Mouse (Mus musculus): Measurements from ENCODE around the gene Synj2.

Synj2 gene

DNA sequence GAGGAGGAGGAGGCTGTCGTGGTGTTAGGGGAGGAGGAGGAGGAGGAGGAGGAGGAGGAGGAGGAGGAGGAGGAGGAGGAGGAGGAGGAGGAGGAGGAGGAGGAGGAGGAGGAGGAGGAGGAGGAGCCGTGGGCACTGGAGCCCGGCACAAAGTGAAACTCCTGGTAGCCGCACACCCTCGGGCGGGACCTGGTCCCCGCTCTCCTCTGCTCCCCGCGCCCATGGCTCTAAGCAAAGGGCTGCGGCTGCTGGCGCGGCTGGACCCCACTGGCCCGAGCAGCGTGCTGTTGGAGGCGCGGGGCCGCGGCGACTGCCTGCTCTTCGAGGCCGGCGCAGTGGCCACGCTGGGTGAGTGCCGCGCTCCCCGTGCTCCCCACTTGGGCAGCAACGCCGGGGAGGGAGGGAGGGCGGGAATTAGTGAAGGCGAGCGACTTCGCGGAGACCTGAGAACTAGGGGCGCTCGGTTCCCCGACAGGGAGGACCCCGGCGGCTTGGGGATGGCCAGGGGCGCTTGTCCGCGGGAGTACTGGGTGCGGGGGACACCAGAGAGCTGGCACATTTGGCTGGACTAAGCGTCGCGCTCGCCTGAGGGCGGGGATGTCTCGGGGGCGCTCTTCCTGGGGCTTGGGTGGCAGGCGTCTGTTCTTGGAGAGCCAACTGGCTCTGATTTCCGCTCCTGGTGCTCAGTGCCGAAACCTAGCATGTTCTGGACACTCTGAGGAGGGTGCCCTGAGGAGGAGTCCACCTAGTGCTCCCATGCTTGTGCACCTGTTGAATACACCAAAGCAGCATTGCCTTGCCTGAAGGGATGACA lies at the start of gene Synj2:
Gene Synj2, plus strand, starts transcription at position 51 of the 814 bp plus-strand sequence.
- DNase-seq (ENCODE audit: low read depth), result peak; percentile 63

DNA sequence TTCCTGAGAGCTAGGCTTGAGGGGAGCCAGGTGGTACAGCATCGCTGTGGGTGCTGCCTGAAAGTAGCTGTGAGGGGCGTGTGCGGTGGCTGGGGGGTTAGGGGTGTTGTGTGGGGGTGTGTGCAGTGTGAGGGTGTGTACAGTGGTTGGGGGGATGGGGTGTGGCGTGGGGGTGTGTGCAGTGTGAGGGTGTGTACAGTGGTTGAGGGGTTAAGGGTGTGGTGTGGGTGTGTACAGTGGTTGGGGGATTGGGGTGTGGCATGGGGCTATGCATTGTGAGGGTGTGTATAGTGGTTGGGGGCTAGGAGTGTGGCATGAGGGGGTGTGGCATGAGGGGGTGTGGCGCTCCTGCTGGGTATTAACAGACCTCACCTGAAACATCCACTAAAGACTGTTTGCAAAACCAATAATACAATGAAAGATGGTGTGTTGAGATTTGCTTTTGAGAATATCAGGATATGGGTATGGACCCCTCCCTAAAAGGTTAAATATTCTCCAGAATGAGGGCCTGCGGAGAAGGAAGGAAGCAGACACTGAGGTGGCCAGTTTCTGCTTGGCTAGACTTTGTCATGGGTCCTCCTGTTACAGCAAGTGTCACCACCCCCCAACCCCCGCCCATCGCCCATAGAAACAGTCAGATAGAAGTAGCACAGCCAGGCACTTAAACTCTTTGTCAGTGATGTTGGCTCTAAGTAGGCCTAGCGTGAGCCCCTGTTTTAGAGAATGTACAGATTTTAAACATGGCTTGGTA lies 49.0 kb upstream of the Synj2 start:
- no peak for DNase-seq (ENCODE audit: low read depth)

DNA sequence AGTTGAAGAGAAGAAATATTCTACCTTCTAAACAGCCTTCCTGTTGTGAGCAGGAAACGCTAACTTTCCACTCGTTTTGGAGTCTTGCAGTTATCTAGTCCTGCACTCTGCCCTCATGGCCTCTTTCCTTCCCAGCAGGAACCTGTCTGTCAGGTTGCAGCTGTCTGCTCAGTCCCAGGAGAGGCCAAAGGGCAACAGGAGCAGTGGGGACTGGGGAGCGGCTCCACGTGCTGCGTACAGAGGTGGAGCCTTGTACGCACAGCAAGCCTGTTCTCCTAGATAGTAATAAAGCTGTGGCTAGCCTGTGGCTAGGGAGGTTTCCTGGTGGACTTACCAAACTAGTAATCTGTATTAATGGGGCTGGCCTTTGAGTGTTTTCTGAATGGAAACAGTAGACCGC lies 48.0 kb upstream of the Synj2 start:
- DNase-seq (ENCODE audit: low read depth), result no peak

DNA sequence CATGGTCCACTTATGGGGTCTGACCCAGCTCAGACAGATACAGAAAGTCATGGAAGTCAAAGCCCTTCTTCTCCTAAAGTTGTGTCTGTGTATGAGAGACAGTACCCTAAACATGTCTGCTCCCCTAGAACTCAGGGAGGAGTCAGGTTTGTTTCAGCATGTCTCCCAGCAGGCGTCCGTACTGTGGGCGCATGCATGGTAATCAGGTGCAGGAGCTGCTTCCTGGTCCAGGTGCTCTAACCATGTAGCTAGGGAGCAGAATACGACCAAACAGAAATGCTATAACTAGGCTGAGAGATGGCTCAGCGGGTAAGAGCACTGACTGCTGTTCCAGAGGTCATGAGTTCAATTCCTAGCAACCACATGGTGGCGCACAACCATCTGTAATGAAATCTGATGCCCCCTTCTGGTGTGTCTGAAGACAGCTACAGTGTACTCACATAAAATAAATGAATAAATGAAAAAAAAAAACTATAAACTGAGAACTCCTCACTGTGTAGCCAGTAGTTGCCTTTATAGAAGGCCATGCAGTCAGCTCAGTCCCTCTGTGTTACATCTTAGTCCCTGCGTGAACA lies 47.4 kb upstream of the Synj2 start:
- no peak for DNase-seq (ENCODE audit: low read depth)

DNA sequence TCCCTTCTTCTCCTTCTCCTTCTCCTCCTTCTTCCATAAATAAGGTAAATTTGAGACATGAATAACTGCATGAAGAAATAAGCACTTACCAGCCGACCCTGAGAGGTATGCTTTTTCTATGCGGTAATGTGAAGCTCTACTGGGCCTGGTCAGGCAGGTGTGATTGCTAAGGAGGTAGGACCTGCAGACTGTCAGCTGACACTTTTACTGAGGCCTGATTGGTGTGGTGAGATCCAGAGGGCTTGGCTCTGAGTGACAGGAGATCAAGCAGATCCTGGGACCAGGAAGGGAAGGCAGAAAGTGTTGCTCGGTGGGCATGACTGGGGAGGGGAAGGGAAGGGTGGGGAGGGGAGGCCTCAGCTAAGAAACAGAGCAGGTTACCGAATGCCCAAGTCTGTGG lies 45.0 kb upstream of the Synj2 start:
- no peak for DNase-seq (ENCODE audit: low read depth)

DNA sequence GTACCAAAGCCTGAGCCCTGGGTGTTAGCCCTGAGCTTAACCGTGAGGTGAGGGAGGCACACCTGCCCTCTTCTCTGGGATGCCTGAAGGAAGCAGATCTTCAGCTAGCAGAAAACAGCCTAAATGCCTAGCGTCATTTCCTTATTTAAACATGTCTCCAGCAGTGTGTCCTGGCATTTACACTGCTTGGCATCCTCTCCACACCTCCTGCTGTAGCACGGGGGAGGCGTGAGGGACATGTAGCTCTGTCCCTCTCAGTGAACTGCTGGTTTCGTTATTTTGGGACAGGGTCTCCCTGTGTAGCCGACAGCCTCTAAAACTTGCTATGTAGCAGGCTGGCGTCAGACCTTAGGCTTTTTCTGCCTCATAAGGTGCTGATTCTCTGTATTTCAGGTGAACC lies 44.5 kb upstream of the Synj2 start:
- DNase-seq (ENCODE audit: low read depth), result no peak

DNA sequence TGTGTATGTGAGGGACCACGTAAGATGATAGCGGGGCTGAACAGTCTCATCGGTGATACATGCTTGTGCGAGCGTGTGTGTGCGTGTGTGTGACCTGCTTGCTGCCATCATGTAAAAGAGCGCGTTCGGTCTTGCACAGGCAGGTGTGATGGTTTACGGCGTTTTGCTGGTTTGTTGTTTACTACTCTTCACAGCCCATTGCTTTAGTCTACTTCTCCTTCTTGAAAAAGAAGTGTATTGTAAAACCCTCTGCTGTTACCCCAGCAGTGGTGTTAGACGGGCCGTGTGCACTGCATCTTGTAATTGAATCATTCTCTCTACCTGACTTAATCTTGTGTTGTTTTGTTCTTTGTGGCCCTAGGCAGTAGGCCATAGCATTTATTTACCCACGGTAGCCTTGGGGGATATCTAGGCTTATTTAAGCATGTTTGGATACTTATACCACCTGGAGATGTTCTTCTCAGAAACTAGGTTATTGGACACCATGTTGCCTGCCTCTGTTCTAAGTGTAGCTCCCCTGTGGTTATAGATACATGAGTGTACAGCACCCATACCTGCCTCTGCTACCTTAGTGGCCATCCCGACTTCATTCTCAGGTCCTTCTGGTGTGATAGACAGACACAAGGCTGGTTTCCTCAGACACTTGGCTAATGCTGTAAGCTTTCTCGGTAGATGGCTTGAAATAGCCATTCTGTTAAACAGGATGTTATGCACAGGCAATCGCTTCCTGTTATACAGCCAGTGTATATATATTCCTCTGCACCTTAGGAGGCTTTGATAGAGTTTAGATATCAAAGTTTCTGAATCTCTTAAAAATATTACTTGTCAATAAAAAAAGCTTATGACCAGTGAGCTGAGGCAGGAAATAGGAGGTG lies 43.5 kb upstream of the Synj2 start:
- no peak for DNase-seq (ENCODE audit: low read depth)

DNA sequence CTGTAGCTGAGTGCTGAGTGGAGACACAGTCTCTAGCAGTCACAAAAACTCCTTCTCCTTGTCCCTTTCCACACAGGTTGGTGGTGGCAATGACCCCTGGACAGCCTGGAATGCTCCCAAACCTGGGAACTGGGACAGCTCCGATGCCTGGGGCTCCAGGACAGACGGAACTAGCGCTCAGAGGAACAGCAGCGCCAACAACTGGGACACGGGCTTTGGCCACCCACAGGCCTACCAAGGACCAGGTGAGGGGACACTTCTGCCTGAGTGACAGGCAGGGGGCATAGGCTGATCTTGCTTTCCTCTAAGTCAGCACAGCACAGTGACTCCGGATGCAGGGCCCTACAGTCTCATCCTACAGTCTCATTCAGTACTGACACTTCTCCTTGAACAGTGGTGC lies 41.8 kb upstream of the Synj2 start:
- DNase-seq (ENCODE audit: low read depth), result no peak

DNA sequence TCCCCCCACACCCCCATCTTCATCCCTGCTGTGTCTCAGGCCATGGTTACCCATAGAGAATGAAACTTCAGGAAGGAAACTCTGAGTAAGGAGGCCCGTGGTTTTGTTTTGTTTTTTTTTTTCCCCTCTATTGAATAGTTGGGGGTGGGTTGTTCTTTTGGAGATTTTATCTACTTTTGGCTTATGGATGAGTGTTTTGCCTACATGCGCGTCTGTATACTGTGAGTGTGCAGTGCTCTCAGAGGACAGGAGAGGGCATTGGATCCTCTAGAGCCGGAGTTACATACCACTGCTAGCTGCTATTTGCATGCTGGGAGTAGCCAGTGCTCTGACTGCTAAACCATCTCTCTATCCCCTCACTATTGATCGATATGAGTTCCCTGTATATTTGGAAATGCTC lies 39.7 kb upstream of the Synj2 start:
- DNase-seq (ENCODE audit: low read depth), result no peak

DNA sequence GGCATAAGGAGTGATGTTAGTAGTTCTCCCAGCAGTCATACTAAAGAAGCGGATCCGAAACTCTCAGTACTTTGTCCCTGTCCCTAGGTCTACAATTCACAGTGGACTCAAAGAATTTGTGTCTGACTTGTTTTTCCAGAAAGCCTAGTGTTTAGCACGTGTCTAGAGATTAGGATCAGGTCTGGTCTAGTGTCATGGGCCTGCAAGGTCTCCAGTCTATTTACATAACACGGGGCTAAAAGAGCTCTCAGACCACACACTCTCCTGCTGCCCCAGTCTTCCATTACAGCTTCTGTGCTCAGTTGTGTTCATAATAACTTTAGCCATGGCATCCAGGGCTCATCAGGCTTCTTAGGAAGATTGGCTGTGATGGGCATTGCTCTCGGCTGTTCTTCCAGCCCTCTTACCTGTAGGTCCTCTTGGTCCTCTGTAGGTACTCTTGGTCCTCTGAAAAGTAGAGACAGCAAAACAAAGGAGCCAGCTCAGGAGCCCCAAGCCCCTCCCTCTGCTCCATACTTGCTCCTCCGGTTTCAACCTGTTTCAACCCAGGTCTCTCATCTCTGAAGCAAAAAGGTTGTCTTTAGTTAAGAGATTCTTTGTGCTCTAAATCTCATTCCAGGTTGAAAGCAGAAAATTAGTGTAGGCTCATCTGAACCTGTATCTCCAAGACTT lies 37.3 kb upstream of the Synj2 start:
- DNase-seq (ENCODE audit: low read depth), result no peak

DNA sequence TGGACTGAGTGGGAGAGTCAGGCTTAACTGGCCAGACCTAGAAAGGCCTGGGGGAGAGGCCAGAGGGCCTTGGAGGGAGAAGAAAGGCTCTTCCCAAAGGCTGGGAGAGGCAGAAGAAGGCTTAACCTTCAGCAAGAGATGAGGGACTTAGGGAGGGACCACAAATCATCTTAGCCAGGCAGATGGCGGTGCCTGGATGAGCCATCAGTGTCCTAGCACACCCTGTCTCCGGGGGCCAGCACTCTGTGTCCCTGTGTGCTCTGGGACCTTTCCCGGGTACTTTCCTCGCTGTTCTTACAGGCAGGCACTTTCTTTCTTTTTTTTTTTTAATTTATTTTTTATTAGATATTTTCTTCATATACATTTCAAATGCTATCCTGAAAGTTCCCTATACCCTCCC lies 31.4 kb upstream of the Synj2 start:
- DNase-seq (ENCODE audit: low read depth), result no peak

DNA sequence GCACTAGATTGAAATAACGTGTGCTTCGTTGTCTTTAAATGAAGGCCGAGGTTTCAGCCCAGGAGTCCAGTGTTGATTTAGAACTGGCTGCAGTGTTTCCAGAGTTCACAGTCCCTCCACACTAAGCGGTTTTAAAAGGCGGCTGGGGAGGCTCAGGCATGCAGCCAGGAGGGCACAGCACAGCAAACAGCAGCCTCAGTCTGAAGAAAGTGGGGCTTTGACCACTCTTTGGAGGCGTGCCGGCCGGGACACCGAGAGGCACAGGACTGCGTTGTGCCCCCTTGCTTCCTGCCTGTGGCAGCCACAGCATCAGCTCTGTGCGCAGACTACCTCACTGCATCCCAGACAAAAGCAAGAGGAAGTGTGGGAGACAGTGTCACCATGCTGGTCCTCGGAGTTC lies 29.5 kb upstream of the Synj2 start:
- no peak for DNase-seq (ENCODE audit: low read depth)

DNA sequence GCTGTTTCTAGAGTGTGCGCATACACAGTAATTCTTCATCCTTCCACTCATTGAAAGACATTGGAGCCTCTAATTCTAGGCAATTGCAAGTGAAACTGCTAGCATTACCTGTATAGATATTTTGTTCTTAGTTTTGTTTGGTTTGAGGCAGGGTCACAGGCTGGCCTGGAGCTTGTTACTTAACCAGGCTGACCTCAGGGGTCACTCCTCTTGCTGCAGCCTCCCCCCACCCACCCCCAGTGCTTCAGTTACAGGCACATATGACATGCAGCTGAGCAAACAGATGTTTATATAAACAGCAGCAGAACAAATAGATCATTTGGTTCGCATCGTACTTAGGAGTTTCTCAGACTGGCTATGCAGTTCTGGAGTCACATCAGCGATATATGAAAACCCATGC lies 28.3 kb upstream of the Synj2 start:
- no peak for DNase-seq (ENCODE audit: low read depth)

DNA sequence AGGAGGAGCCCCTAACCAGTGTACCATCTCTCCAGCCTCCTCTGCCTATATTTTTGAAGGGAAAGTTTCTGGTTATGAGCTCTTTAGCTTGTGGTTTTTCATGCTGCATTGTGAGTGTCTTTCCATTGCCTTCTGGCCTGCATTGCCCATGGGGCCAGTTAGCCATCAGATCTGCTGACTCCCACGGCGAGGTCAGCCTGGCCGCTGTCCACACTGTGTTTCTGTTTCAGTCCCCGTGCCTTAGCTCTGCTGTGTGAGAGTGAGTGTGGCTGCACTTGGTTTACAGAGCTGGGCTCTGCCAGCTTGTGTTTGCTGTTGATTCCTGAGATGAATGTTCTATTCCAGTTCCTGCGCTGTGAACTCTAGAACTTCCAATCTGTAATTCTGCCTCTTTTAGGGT lies 26.9 kb upstream of the Synj2 start:
- no peak for DNase-seq (ENCODE audit: low read depth)

DNA sequence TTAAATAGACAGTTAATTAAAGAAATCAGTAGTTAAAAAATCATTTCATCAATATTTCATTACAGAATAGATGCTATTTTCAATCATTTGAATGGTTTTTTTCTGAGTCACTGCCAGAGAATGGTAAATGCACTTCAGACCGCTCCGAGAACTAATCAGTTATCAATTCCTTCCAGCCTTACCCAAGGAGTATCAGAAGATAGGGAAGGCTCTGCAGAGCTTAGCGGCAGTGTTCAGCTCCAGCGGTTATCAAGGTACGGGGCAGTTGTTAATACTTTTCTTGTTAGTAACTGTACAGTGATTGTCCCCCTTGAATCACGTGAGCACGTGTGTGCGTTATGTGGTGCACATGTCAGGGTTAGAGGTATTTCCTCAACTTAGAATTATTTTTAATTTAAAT lies 19.1 kb upstream of the Synj2 start:
- DNase-seq (ENCODE audit: low read depth), result no peak

DNA sequence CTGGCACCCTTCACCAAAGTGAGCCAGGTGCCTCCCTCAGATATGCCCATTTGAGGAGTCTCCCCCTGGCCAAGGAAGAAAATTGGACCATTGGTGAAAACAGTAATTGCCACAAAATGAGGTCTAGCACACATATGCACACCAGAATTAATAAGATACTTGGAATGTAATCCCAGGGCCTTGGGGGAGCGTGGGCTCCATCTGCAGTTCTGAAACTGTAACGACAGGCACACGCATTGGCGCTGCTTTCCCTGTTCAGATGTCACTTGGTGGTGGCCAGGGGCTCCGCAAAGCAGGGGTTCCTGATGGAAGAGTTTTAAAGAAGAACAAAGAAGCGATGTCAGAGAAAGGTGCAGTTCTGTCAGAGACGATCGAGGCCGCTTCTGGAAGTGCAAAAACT lies 17.8 kb upstream of the Synj2 start:
- peak; percentile 23 for DNase-seq (ENCODE audit: low read depth)

DNA sequence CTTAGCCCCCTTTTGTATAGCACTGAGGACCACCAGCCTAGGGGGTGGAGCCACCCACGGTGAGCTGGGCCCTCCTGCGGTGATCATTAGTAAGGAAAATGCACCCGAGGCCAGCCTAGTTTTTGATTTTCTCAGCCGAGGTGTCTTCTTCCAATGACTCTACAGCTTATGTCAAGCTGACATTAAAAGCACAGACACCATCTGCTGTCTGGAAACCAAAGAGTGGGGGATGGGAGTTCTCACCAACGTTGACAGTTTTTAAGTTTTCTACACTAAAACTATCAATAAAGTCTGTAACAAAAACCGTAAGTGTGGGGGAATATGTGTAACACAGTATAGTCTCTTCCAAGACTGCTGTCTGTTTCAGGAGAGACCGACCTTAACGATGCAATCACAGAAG lies 16.8 kb upstream of the Synj2 start:
- no peak for DNase-seq (ENCODE audit: low read depth)

DNA sequence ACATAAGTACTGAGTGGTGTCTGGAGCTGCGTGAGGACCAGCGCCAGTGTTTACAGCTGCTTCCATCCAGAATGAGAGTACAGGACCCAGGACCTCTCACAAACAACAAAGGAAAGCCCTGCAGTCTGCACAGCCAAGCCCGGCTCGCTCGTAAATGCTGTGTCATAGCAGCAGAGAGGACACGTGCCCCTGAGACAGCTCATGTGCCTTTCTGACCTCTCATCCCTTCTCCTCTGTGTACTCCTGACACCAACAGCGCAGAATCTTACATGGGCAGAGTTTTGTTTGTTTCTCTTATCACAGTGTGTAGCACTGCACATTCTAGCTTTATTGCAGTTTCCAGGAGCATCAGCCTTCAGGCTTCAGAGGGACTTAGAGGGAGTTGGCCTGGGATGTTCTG lies 14.4 kb upstream of the Synj2 start:
- no peak for DNase-seq (ENCODE audit: low read depth)

DNA sequence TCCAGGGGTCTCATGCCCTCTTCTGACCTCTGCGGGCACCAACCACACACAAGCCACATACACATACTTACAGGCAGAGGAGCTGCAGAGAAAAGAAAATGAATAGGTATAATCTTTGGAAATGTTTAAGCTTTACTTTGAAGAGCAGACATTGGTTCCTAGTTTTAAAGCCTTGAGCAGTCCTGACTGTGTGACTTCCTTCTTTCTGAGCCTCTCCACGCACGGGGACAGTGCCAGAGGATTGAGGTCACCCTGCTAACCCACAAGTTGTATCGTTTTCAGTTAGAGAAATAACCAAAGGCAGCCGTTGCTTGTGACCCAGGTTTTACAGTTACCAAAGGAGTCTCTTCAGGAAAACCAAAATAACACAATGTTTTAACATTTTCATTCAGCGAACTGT lies 12.0 kb upstream of the Synj2 start:
- DNase-seq (ENCODE audit: low read depth), result no peak

DNA sequence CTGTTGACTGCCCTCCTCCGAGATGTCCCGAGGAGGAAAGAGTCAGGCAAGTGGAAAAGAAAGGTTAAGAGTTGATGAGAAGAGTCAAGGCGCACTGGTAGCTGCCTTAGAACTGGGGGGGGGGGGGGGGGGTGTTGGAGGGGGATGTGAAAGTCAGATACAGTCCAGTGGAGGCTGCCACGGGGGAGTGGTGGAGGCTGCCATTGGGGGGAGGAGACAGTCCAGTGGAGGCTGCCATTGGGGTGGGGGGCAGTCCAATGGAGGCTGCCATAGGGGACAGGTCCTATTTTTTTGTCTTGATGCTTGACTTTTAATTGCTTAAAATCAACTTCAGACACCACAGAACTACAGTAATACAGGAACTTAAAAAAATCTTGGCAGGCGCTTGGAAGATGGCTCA lies 8.9 kb upstream of the Synj2 start:
- no peak for DNase-seq (ENCODE audit: low read depth)

DNA sequence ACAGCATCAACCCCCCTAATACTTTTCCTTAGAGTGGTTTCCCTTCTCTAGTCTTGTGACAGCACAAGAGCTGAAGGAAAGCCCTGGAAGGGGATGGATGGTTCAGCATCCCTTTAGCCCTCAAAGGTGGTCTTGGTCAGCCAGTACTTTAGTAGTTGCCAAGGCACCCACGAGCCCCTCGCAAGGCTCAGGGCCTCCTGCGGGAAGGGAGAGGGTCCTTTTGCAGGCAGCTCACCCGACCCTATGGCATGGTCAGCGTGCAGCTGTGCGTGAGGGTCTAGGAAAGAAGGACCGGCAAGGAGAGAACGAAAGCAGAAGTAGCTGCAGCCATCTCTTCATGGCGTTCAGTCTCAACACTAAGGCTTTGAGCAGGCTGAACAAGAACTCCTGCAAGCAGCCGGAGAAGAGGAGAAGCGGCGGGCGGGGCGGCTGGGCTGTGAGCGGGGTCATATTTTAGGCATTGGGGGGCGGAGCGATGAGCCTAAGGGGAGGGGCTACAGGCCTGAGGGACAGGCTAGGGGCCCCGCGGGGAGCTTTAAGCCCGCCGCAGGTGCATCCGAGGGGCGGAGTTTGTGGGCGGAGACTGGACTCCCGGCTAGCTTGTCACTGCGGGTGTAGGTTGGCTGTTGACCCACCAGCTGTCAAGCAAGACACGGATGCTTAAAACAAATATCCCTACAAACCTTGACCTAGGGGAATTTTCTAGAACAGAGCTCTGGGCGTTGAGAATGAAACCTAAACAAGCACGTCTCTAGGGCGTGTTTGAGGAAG lies 6.3 kb upstream of the Synj2 start:
- DNase-seq (ENCODE audit: low read depth), result peak; percentile 90

Measured in induced T-regulatory cell, adult 2 months (primary cell).